Mouse (Mus musculus) neutrophil, adult 83 days (primary cell): Measurements from ENCODE around the gene Atg9b. TPM values are rescaled to one million over a fixed set of nuclear protein-coding genes. Genes with fewer than 3 reads are reported as not detected.

ENCODE experiments used
- total RNA-seq, 2 experiments: library from RNA; stranded (reverse); gene quantifications; one replicate each; pipeline ENCODE4 v1.2.4; 2023

Atg9b gene
- under 1 TPM; 0.49 to 0.75 TPM for total RNA-seq

DNA sequence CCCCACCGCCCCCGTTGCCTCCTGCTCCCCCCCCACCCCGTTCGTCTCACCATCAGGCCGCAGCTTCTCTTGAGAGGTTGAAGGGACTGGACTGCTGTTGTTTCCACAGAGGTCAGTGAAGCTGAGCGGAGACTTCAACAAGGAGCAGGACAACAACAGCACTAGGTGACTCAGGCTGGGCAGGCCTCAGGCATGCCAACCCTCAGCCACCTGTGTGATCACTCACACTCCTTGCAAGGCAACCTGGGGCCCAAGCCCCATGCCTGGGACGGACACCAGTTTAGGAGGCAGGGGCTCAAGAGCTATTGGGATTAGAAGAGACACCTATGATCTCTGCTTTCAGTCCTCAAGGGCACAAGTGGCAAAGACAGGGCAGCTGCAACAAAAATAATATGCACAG lies at the start of gene Atg9b:
Gene Atg9b, minus strand, starts transcription at position 280 of the 400 bp plus-strand sequence.

GRCm38 (mm10) chr5:24423129-24424003 lies 31.4 kb upstream of the Atg9b start, which contains the start of the genes Cdk5 and Slc4a2:
Gene Cdk5, minus strand, starts transcription at chr5:24423530.
Gene Slc4a2, plus strand, starts transcription at chr5:24423837.

DNA sequence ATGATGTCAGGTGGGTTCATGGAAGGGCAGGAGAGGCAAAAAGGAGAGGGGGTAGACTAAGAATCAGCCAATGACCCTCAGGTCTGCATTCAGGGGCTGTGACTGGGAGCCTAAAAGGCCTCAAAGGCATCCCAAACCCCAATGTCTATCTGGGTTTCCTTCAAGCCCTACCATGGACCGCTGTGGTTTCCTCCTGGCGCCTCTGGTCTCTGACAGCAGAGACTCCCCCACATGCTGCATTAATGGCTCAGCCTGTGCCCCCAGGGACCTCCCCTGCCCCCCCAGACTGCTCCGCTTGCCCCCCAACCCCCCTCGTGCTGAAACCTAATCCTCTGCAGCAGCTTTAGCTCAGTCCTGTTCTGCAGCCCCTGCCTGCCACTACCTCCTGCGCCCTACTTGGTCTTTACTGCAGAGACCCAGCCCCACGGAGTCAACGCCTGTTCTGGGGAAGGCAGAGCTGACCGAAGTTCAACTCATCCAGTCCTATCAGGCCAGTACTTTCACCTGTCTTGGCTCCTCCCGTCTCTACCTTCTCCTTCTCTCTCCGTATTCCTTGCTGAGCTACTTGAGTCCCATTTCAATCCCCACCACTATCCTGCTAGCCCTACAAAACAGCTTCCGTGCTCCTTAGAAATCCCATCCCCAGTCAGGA lies 21.2 kb upstream of the Atg9b start, which contains the start of gene Asic3:
Gene Asic3, plus strand, starts transcription at position 351 of the 652 bp plus-strand sequence.

DNA sequence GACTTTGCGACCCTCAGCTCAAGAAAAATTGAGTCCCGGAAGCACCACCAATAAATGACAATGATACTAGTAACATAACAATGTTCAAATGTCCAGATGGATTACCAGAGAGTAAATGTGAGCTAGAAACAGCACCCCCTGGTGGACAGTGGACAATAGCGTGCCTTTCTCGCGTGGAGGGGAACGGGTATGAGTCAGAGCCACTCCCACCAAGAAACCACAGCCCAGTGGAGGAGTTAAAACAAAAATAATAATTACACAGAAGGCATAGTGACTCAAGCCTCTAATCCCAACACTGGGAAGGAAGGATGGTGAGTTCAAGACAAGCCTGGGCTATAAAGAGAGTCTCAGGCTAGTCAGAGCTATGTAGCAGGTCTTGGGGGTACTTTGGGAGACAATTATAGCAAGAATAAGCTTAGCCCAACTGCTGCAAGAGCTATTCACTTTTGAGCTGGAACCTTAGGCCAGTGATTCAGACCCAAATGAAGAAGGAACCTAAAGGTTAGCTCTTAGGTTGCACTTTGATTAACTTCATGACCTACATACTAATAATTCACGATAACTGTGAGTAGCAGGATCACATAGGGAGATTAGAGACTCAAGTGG lies 1.6 kb upstream of the Atg9b start, which contains the start of gene Abcb8:
Gene Abcb8, plus strand, starts transcription at position 272 of the 606 bp plus-strand sequence.

DNA sequence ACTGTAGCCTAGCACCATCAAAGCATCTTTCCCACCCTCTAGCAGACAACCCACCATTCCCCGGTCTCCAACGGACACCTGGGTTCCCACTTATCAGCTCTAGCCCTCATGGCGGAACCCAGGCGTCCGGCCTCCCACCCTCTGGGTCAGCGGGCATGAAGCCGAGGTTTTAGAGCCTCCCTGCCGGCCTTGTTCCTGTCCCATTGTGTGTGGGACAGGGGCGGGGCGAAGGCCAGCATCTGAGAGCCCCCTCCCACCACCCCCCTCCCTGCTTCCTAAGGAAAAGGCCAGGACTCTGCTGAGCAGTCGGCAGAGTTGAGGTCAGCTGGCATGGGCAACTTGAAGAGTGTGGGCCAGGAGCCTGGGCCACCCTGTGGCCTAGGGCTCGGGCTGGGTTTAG lies 27.4 kb downstream of the Atg9b start, which contains the start of gene Nos3:
Gene Nos3, plus strand, starts transcription at position 303 of the 400 bp plus-strand sequence.

DNA sequence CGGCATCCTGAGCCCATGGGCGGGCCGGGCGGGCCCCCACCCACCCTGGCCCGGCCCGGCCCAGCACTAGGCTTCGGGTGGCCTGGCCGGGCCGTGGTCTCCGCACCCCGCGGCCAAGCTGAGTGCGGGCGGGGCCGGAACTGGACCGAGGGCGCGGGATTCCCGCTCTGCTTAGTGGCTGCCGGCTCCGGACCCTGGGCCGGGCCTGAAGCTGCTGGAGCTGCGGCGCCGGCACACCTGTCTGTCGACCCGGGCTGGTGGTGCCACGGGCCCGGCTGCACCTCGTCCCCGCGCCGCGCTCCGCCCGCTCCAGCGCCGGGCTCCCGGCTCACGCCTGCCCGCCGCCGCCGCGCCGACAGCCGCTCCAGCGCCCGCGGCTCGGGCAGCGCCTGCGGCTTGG lies 40.7 kb downstream of the Atg9b start, which contains the start of gene Kcnh2:
Gene Kcnh2, minus strand, starts transcription at position 327 of the 400 bp plus-strand sequence.

Other genes starting within 250 kb of the Atg9b start
- gene Nupl2, start 227.2 kb downstream of the Atg9b start, total RNA-seq, result 1 to 10 TPM; 4.9 to 5.7 TPM
- under 1 TPM in 1 of 2 experiments, not detected in 1; 0.20 TPM for gene Kcnh2, start 40.5 kb downstream of the Atg9b start, total RNA-seq
- gene Nos3, start 27.3 kb downstream of the Atg9b start, total RNA-seq, result under 1 TPM; 0.44 to 0.53 TPM
- gene Abcb8, start 1.5 kb upstream of the Atg9b start, total RNA-seq, result 10 to 100 TPM; 10.5 to 16.4 TPM
- not detected for gene Asic3, start 21.2 kb upstream of the Atg9b start, total RNA-seq
- gene Cdk5, start 31.4 kb upstream of the Atg9b start, total RNA-seq, result 10 to 100 TPM; 23.0 to 26.2 TPM
- gene Slc4a2, start 31.7 kb upstream of the Atg9b start, total RNA-seq, result 10 to 100 TPM; 55.9 to 64.2 TPM
- 10 to 100 TPM; 28.0 to 38.0 TPM for gene Fastk, start 53.1 kb upstream of the Atg9b start, total RNA-seq
- 10 to 100 TPM; 11.4 to 14.7 TPM for gene Tmub1, start 55.7 kb upstream of the Atg9b start, total RNA-seq
- 10 to 100 TPM; 29.6 to 31.4 TPM for gene Agap3, start 60.0 kb upstream of the Atg9b start, total RNA-seq
- not detected for gene Gbx1, start 135.1 kb upstream of the Atg9b start, total RNA-seq
- not detected for gene Asb10, start 148.8 kb upstream of the Atg9b start, total RNA-seq
- not detected for gene 4931409K22Rik, start 164.7 kb upstream of the Atg9b start, total RNA-seq
- 10 to 100 TPM; 27.8 to 28.5 TPM for gene Abcf2, start 185.3 kb upstream of the Atg9b start, total RNA-seq
- gene Chpf2, start 194.6 kb upstream of the Atg9b start, total RNA-seq, result 10 to 100 TPM; 21.5 to 27.1 TPM
- gene Smarcd3, start 232.3 kb upstream of the Atg9b start, total RNA-seq, result not detected